9 mouse cellular contexts compared by ENCODE assay signal in the genomic region with DNA sequence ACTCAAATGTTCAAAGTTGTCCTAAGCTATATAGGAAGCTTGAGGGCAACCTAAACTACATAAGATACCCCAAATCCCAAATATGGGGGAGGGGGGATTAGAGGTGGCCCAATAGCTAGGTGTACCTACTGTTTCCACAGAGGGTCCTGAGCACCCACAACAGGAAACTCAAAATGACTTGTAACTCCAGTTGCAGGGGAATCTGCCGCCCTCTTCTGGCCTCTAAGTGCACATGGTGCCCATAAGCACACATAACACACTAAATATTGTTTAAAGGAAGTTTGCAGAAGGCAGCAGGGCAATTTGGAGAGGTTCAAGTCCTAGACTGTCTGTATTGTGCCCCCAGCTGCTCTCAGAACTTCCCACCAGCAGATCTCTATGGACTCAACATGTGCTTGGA. TPM values are rescaled to one million over a fixed set of nuclear protein-coding genes. Genes with fewer than 3 reads are reported as not detected.
DNase-seq lines count a peak whose midpoint lies in the region; ATAC-seq and TF ChIP-seq lines count a peak whose summit lies in the region.
"Had no signal": no experiment of that assay in that cellular context is flagged by ENCODE, and none has a peak within 500 bp of the region (broad histone marks: within the 10 kb centered on the region; RNA-seq: fewer than 3 reads in every experiment).

No protein-coding gene starts in this region.

- no peak overlapping the region for H3K27ac ChIP-seq in forebrain, postnatal 0 days (ENCODE audit: low read depth, low read length)
- no peak overlapping the region for H3K27ac ChIP-seq in forebrain, embryonic 16.5 days (ENCODE audit: low read length)
- H3K27ac ChIP-seq in lung, postnatal 0 days (ENCODE audit: low read length) = no peak overlapping the region

- ATAC-seq in forebrain, postnatal 0 days = no peak
- no peak for ATAC-seq in forebrain, embryonic 16.5 days
- no peak for ATAC-seq in lung, postnatal 0 days
- ATAC-seq in Patski = no peak
- ATAC-seq: hindbrain, embryonic 16.5 days had no signal

- WGBS in forebrain, postnatal 0 days = 61% methylated on average over 1 of the region's 1 CpGs
- WGBS in forebrain, embryonic 16.5 days = 48% methylated on average over 1 of the region's 1 CpGs
- 38% methylated on average over 1 of the region's 1 CpGs for WGBS in lung, postnatal 0 days

- H3K9me3 ChIP-seq in forebrain, postnatal 0 days (ENCODE audit: low read length) = no peaks in the 10 kb centered on the region
- no peaks in the 10 kb centered on the region for H3K9me3 ChIP-seq in forebrain, embryonic 16.5 days (ENCODE audit: control insufficient read depth, low read length)
- H3K9me3 ChIP-seq in lung, postnatal 0 days (ENCODE audit: low read length) = no peaks in the 10 kb centered on the region

- peaks cover 9% of the 10 kb centered on the region; the same call in 1 of the 2 replicates for H3K36me3 ChIP-seq in forebrain, postnatal 0 days (ENCODE audit: insufficient read depth)
- H3K36me3 ChIP-seq in forebrain, embryonic 16.5 days (ENCODE audit: control insufficient read depth, insufficient read depth) = 0 out of 2 replicates have a peak, but pooled peaks cover 2% of the 10 kb centered on the region
- no peaks in the 10 kb centered on the region for H3K36me3 ChIP-seq in lung, postnatal 0 days (ENCODE audit: insufficient read depth, low read length)

- peak; percentile 67 for TF ChIP-seq CTCF in forebrain, postnatal 0 days (IDR thresholded peaks at IDR 0.05; ENCODE audit: low read depth)
- TF ChIP-seq CTCF in lung, postnatal 0 days (IDR thresholded peaks at IDR 0.05) = peak; percentile 59
- peak; percentile 77 for TF ChIP-seq CTCF in Patski (IDR thresholded peaks at IDR 0.05)

- POLR2A ChIA-PET in Patski (lab: Charles Lee) = interaction anchor here (1.4 kb wide), 1 partner anchor 8 kb away, joined by 4 read pairs; no protein-coding TSS in a partner anchor

- CTCF ChIA-PET in Patski (lab: Charles Lee) = interaction anchor here (0.9 to 6.8 kb wide), 5 partner anchors 9 to 445 kb away, joined by 3 to 55 read pairs (median 3); no protein-coding TSS in a partner anchor

- H3K27me3 ChIP-seq in forebrain, postnatal 0 days (ENCODE audit: insufficient read depth, low read length) = no peaks in the 10 kb centered on the region
- H3K27me3 ChIP-seq in forebrain, embryonic 16.5 days (replicated peaks; ENCODE audit: control insufficient read depth, insufficient read depth, low read length) = no peaks in the 10 kb centered on the region
- no peaks in the 10 kb centered on the region for H3K27me3 ChIP-seq in lung, postnatal 0 days (replicated peaks; ENCODE audit: insufficient read depth, low read length)
- no peaks in the 10 kb centered on the region for H3K27me3 ChIP-seq in Patski

- no peak overlapping the region for H3K9ac ChIP-seq in forebrain, postnatal 0 days
- H3K9ac ChIP-seq in forebrain, embryonic 16.5 days (replicated peaks; ENCODE audit: low read depth, low read length) = no peak overlapping the region
- H3K9ac ChIP-seq in lung, postnatal 0 days (replicated peaks; ENCODE audit: low read depth) = no peak overlapping the region

- H3K4me2 ChIP-seq in forebrain, postnatal 0 days (ENCODE audit: low read depth) = no peak overlapping the region
- no peak overlapping the region for H3K4me2 ChIP-seq in forebrain, embryonic 16.5 days (ENCODE audit: low read length)
- no peak overlapping the region for H3K4me2 ChIP-seq in lung, postnatal 0 days (replicated peaks; ENCODE audit: low read depth, low read length)

- DNase-seq in forebrain, postnatal 0 days = peak; percentile 43
- peak; percentile 48 for DNase-seq in lung, postnatal 0 days (ENCODE audit: low spot score)
- DNase-seq in lung, adult 18-20 months = no peak
- no peak for DNase-seq in Patski (ENCODE audit: low read depth, low spot score)
- DNase-seq in thymus, postnatal 14 days = peak; percentile 49
- no peak for DNase-seq in urinary bladder, postnatal 14 days (ENCODE audit: low spot score)
- no peak for DNase-seq in layer of hippocampus, postnatal 25 days (ENCODE audit: extremely low spot score in 1 of 2, low spot score in 1 of 2)

- in situ Hi-C loops in Patski (cut with MboI; ENCODE audit: low pct_unique_long_range_greater_than_20kb) = loop anchor here (5.0 kb wide), 1 partner anchor 660 kb away; no protein-coding TSS in a partner anchor

- no peaks in the 10 kb centered on the region for H3K4me1 ChIP-seq in forebrain, postnatal 0 days (ENCODE audit: insufficient read depth)
- no peaks in the 10 kb centered on the region for H3K4me1 ChIP-seq in forebrain, embryonic 16.5 days (replicated peaks; ENCODE audit: control insufficient read depth, insufficient read depth, low read length)
- no peaks in the 10 kb centered on the region for H3K4me1 ChIP-seq in lung, postnatal 0 days (ENCODE audit: insufficient read depth, low read depth, low read length)

- H3K4me3 ChIP-seq in forebrain, postnatal 0 days (ENCODE audit: low read depth, low read length) = no peak overlapping the region
- no peak overlapping the region for H3K4me3 ChIP-seq in forebrain, embryonic 16.5 days (replicated peaks; ENCODE audit: low read length)
- no peak overlapping the region for H3K4me3 ChIP-seq in lung, postnatal 0 days (ENCODE audit: low read depth, low read length)

- TF ChIP-seq EP300 in lung, postnatal 0 days (IDR thresholded peaks at IDR 0.05) = no peak

RNA-seq across cellular contexts. Expression of gene Tomm20, which starts 18.6 kb away (rescaled TPM):
- total RNA-seq in forebrain, postnatal 0 days (2014; rRNA removed) = 181 and 195 TPM in 2 replicates
- 228 and 256 TPM in 2 replicates for polyA plus RNA-seq in forebrain, postnatal 0 days (2015; fragmentation: Nextera tagmentation; extraction: Ambion mirVana)
- 191 and 193 TPM in 2 replicates for polyA plus RNA-seq in forebrain, embryonic 16.5 days (2015; fragmentation: Nextera tagmentation; extraction: Ambion mirVana)
- polyA plus RNA-seq in lung, postnatal 0 days (2015; fragmentation: Nextera tagmentation; extraction: Ambion mirVana) = 138 and 155 TPM in 2 replicates
- polyA plus RNA-seq in Patski (2021) = 316 TPM
- total RNA-seq in layer of hippocampus, postnatal 25 days (2021) = 100 to 1,000 TPM; 180 to 206 TPM

RNA-seq across cellular contexts. Expression of gene Rbm34, which starts 43.8 kb away (rescaled TPM):
- 24.7 and 26.1 TPM in 2 replicates for total RNA-seq in forebrain, postnatal 0 days (2014; rRNA removed)
- polyA plus RNA-seq in forebrain, postnatal 0 days (2015; fragmentation: Nextera tagmentation; extraction: Ambion mirVana) = 23.2 and 31.1 TPM in 2 replicates
- 23.8 and 23.9 TPM in 2 replicates for polyA plus RNA-seq in forebrain, embryonic 16.5 days (2015; fragmentation: Nextera tagmentation; extraction: Ambion mirVana)
- 15.5 and 18.9 TPM in 2 replicates for polyA plus RNA-seq in lung, postnatal 0 days (2015; fragmentation: Nextera tagmentation; extraction: Ambion mirVana)
- 26.7 TPM for polyA plus RNA-seq in Patski (2021)
- total RNA-seq in layer of hippocampus, postnatal 25 days (2021) = 10 to 100 TPM; 12.8 to 13.6 TPM

Comparison
In these comparisons a context has a peak if more than half of its experiments do, and no peak if none do; other contexts are left out.
1. DNase-seq: peak in forebrain, postnatal 0 days (single experiment), lung, postnatal 0 days (single experiment) and thymus, postnatal 14 days (single experiment); none in lung, adult 18-20 months (0 of 2), Patski (single experiment), urinary bladder, postnatal 14 days (single experiment) and layer of hippocampus, postnatal 25 days (0 of 2).
2. Peak in every context shown above with its lines, with median percentiles within 50 percentile points of each other: CTCF ChIP-seq.